Mouse (Mus musculus) 416B (cell line): ENCODE data around the gene Kdm2b.

Experiments
- DNase-seq: peaks from one replicate; pipeline ENCODE4 v3.0.0; 2011; ENCODE audit warnings: low read depth

Kdm2b gene

GRCm38 (mm10) chr5:122849521-122850318, 139.9 kb downstream of the Kdm2b start, which contains the start of gene Rnf34:
Rnf34 (plus strand) TSS chr5:122850048.
- peak; percentile 99 for DNase-seq

GRCm38 (mm10) chr5:122843799-122844198, 145.8 kb downstream of the Kdm2b start:
- peak; percentile 84 for DNase-seq

DNA sequence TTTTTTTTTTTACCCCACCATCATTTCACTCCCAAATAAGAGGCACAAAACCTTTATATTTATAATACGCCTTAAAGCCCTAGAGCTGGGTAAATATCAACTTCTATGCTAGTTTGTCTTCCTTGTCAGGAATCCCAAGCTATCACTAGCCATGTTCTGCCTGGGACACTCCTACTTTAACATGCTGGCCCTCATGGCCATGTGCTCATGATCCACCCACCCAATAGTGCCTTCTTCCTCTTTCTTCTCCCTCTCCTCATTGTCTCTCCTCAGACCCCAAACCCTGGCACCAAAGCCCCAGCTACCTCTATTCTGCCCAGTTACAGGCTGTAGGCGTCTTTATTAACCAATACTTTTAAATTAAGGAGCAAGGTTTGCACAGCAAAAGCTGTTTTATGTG, 148.5 kb downstream of the Kdm2b start:
- DNase-seq: no peak

DNA sequence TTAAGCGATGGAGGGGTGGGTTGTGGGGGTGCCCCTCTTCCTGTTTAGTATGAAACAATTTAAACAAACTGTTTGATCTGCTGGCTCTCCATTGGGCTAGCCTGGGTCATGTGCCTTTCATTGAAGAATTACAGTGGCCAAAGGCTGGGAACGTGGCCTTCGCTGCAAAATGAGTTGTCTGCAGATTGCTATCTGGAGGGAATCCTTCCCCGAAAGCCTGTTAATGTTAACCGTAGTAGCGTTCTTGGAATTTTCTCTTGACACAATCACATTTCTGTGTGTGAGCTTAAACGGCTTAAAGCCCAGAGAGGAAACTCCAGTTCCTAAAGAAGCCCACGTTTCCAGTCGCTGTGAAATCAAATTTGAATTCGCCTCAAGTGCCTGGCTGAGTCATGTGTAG, 156.6 kb downstream of the Kdm2b start:
- DNase-seq: no peak

DNA sequence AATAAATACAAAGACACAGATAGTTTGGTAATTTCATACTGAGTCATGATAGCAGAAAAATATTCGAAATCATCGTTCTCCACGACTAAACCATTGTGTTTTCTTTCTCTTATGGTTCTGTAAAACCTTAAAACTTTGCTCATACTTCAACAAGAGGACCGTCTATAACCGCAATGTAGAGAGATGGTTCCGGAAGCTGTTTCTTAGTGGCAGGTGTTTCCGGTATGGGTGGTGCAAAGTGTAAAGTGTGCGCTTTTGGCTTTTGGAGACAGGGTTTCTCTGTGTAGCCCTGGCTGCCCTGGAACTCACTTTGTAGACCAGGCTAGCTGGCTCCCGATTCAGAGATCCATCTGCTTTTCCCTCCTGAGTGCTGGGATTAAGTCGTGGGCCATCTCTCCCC, 157.1 kb downstream of the Kdm2b start:
- no peak for DNase-seq

GRCm38 (mm10) chr5:122825099-122825498, 164.5 kb downstream of the Kdm2b start:
- DNase-seq: no peak

DNA sequence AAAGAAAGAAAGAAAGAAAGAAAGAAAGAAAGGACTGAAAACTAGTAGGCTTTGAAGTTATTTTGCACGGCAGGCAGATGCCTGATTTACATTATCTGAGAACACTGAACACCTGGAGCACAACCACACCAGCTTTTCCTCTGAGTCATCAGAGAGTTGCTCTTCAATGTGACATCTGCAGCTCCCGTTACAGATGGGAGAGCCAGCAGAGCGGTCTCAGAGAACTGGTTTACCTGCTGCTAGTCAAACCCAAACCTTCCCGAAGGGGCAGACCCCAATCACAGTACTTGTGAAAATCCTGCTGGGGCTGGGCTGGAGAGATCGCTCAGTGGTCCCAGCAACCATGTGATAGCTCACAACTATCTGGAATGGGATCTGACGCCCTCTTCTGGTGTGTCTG, 165.2 kb downstream of the Kdm2b start:
- no peak for DNase-seq

DNA sequence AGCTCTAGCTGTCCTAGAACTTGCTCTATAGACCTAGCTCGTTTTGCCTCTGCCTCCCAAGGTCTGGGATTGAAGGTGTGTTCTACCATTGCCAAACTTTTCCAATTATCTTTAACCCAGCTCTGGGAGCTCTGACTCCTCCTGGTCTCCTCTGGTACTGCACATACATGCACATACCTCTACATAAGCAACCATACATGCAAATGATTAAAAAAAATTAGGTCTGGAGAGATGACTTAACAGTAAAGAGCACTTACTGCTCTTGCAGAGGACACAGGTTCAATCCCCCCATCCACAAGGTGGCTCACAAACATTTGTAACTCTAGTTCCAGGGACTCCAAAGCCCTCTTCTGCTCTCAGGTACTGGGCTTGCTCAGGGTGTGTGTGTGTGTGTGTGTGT, 165.6 kb downstream of the Kdm2b start:
- DNase-seq: peak; percentile 41

- DNase-seq: no peak
These were observed 167.2 kb downstream of the Kdm2b start for GRCm38 (mm10) chr5:122822441-122822840.

GRCm38 (mm10) chr5:122821524-122821885, 168.1 kb downstream of the Kdm2b start:
- DNase-seq: no peak

DNA sequence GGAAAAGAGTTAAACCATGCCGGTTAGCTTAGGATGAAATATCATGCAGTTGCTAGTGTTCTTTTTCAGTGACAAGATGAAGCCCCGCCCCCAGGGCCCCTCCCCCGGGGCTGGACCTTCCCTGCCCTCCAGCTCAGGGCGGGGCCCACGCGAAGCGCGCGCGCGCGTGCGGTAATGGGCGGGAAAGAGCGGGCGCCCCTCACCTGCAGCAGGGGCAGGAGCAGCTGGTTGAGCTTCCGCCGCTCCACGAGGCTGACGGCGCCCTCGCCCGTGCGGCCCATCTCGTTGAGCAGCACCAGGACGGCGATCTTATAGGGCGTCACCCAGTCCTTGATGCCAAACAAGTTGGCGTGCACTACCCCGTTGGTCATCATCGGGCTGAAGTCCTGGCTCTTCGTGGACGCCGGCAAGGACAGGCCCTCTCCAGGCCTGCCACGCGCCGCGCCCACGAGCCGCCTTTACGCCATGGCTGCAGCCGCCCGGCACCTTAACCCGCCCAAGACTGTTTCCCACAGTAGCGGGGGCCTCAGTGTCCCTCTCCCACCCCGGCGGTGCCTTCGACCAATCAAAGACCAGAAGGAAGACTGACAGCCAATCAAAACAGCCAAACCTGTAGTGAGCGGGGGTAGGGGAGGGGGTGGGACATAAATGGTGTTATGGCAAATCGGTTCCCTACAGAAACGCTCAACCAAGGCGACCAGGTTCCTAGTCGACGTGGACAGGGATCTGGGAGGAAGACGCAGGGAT, 168.7 kb downstream of the Kdm2b start, which contains the start of gene Anapc5:
Anapc5 (minus strand) TSS at position 563 of the 747 bp plus-strand sequence.
- peak; percentile 99 for DNase-seq
